Comparison of ENCODE assay signal across 31 mouse cellular contexts in the genomic region with DNA sequence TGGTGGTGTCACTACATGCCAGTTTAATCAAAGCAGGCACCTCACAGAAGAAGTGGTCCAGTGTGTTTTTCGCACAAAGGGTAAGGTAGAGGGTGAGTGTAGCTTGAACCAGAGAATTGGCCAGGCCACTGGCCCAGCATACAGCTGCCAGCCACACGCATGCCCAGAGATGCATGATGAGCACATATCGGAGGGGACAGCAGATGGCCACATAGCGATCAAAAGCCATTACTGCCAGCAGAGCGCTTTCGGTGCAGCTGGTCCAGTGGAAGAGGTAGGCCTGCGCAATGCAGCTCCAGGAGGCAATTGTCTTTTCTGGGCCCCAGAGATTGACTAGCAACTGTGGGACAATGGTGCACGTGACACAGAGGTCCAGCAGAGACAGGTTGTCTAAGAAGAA. TPM values are rescaled to one million over a fixed set of nuclear protein-coding genes. Genes with fewer than 3 reads are reported as not detected.
DNase-seq lines count a peak whose midpoint lies in the region; ATAC-seq and TF ChIP-seq lines count a peak whose summit lies in the region.
"Had no signal": no experiment of that assay in that cellular context is flagged by ENCODE, and none has a peak within 500 bp of the region (broad histone marks: within the 10 kb centered on the region; RNA-seq: fewer than 3 reads in every experiment).

No protein-coding gene starts in this region.

- TF ChIP-seq CTCF in hindbrain, postnatal 0 days (IDR thresholded peaks at IDR 0.05; ENCODE audit: low read depth) = no peak

- no peak overlapping the region for H3K27ac ChIP-seq in hindbrain, postnatal 0 days
- H3K27ac ChIP-seq in hindbrain, embryonic 10.5 days = no peak overlapping the region
- no peak overlapping the region for H3K27ac ChIP-seq in neural tube, embryonic 11.5 days (ENCODE audit: low read depth, low read length)
- H3K27ac ChIP-seq: forebrain, embryonic 10.5 days; forebrain, embryonic 13.5 days; heart, adult 2 months; heart, embryonic 10.5 days; heart, embryonic 13.5 days; hindbrain, embryonic 12.5 days; hindbrain, embryonic 15.5 days had no signal

- H3K27me3 ChIP-seq in hindbrain, postnatal 0 days (ENCODE audit: insufficient read depth, low read length) = no peaks in the 10 kb centered on the region
- H3K27me3 ChIP-seq in hindbrain, embryonic 10.5 days (ENCODE audit: insufficient read depth, poor library complexity, severe bottlenecking) = no peaks in the 10 kb centered on the region
- H3K27me3 ChIP-seq in neural tube, embryonic 11.5 days (ENCODE audit: control insufficient read depth, insufficient read depth, low read length) = no peaks in the 10 kb centered on the region
- H3K27me3 ChIP-seq: forebrain, embryonic 13.5 days; hindbrain, embryonic 12.5 days; hindbrain, embryonic 15.5 days had no signal

- no peaks in the 10 kb centered on the region for H3K9me3 ChIP-seq in hindbrain, postnatal 0 days (ENCODE audit: low read length)
- H3K9me3 ChIP-seq in hindbrain, embryonic 10.5 days = no peaks in the 10 kb centered on the region
- H3K9me3 ChIP-seq in neural tube, embryonic 11.5 days (ENCODE audit: control insufficient read depth, low read length) = no peaks in the 10 kb centered on the region
- H3K9me3 ChIP-seq: forebrain, embryonic 10.5 days; forebrain, embryonic 13.5 days; heart, embryonic 10.5 days; heart, embryonic 13.5 days; hindbrain, embryonic 12.5 days; hindbrain, embryonic 15.5 days had no signal

- peak; percentile 48 for DNase-seq in hindbrain, postnatal 0 days (ENCODE audit: low spot score)
- no peak for DNase-seq in hindbrain, embryonic 10.5 days (ENCODE audit: low spot score)
- DNase-seq in neural tube, embryonic 11.5 days (ENCODE audit: low spot score) = peak; percentile 26
- no peak for DNase-seq in neural tube, embryonic 10.5 days (ENCODE audit: extremely low spot score, low spot score)
- peak; percentile 4 for DNase-seq in retina, postnatal 7 days (ENCODE audit: low read depth, low spot score)
- no peak for DNase-seq in layer of hippocampus, adult 9-11 months
- DNase-seq: adrenal gland, adult 8-10 months; adrenal gland, postnatal 25 days; cerebellum, adult 11-12 months; cerebellum, adult 9-10 months; gastrocnemius, postnatal 10 days; gastrocnemius, postnatal 36 days; heart, adult 2 months; heart, postnatal 14 days; heart, postnatal 4 days had no signal

- no peak overlapping the region for H3K9ac ChIP-seq in hindbrain, postnatal 0 days (replicated peaks; ENCODE audit: low read length)
- H3K9ac ChIP-seq in neural tube, embryonic 11.5 days (ENCODE audit: low read length) = no peak overlapping the region
- H3K9ac ChIP-seq: forebrain, embryonic 13.5 days; heart, embryonic 13.5 days; hindbrain, embryonic 12.5 days; hindbrain, embryonic 15.5 days had no signal

- no peak overlapping the region for H3K4me3 ChIP-seq in hindbrain, postnatal 0 days (ENCODE audit: low read length)
- H3K4me3 ChIP-seq in hindbrain, embryonic 10.5 days = no peak overlapping the region
- no peak overlapping the region for H3K4me3 ChIP-seq in neural tube, embryonic 11.5 days (ENCODE audit: low read depth, low read length)
- H3K4me3 ChIP-seq: forebrain, embryonic 10.5 days; forebrain, embryonic 13.5 days; heart, adult 2 months; heart, embryonic 10.5 days; heart, embryonic 13.5 days; hindbrain, embryonic 12.5 days; hindbrain, embryonic 15.5 days had no signal

- H3K36me3 ChIP-seq in hindbrain, postnatal 0 days (ENCODE audit: insufficient read depth, low read length) = no peaks in the 10 kb centered on the region
- no peaks in the 10 kb centered on the region for H3K36me3 ChIP-seq in hindbrain, embryonic 10.5 days
- no peaks in the 10 kb centered on the region for H3K36me3 ChIP-seq in neural tube, embryonic 11.5 days (ENCODE audit: control insufficient read depth, insufficient read depth, low read length)
- H3K36me3 ChIP-seq: forebrain, embryonic 10.5 days; heart, embryonic 10.5 days; heart, embryonic 13.5 days; hindbrain, embryonic 12.5 days; hindbrain, embryonic 15.5 days had no signal

- H3K4me2 ChIP-seq in hindbrain, postnatal 0 days (ENCODE audit: low read depth, low read length) = no peak overlapping the region
- H3K4me2 ChIP-seq in neural tube, embryonic 11.5 days (ENCODE audit: low read depth) = no peak overlapping the region
- H3K4me2 ChIP-seq: forebrain, embryonic 13.5 days; heart, embryonic 13.5 days; hindbrain, embryonic 12.5 days; hindbrain, embryonic 15.5 days had no signal

- H3K4me1 ChIP-seq in hindbrain, postnatal 0 days (ENCODE audit: insufficient read depth, low read length) = no peaks in the 10 kb centered on the region
- H3K4me1 ChIP-seq in hindbrain, embryonic 10.5 days (replicated peaks) = no peaks in the 10 kb centered on the region
- H3K4me1 ChIP-seq in neural tube, embryonic 11.5 days (ENCODE audit: control insufficient read depth, insufficient read depth, low read length) = no peaks in the 10 kb centered on the region
- H3K4me1 ChIP-seq: forebrain, embryonic 10.5 days; forebrain, embryonic 13.5 days; heart, embryonic 10.5 days; heart, embryonic 13.5 days; hindbrain, embryonic 12.5 days; hindbrain, embryonic 15.5 days had no signal

- peak; percentile 62; the same call in 1 of the 2 replicates for ATAC-seq in hindbrain, postnatal 0 days
- ATAC-seq in neural tube, embryonic 11.5 days (ENCODE audit: insufficient read depth, low FRiP score, low TSS enrichment) = no peak
- ATAC-seq: activated CD4-positive, CD25-positive, alpha-beta regulatory T cell, adult 4 months; forebrain, embryonic 13.5 days; forebrain, embryonic 16.5 days had no signal

- WGBS in hindbrain, postnatal 0 days = 61% methylated on average over 8 of the region's 8 CpGs
- WGBS in hindbrain, embryonic 10.5 days = 82% methylated on average over 8 of the region's 8 CpGs
- 83% methylated on average over 8 of the region's 8 CpGs for WGBS in neural tube, embryonic 11.5 days

RNA-seq across cellular contexts. Expression of a gene that starts 3.6 kb away (rescaled TPM):
- total RNA-seq in hindbrain, postnatal 0 days (2014; rRNA removed) = not detected in 2 replicates
- polyA plus RNA-seq in hindbrain, postnatal 0 days (2015; fragmentation: Nextera tagmentation; extraction: Ambion mirVana) = not detected in 2 replicates
- not detected in 2 replicates for polyA plus RNA-seq in hindbrain, embryonic 10.5 days (2016; fragmentation: Nextera tagmentation; extraction: Ambion mirVana)
- not detected in 2 replicates for polyA plus RNA-seq in neural tube, embryonic 11.5 days (2014; fragmentation: Nextera tagmentation; extraction: Ambion mirVana)
- total RNA-seq: adrenal gland, adult 8-10 months; adrenal gland, postnatal 25 days; ES-E14; gastrocnemius, adult 18-20 months; gastrocnemius, postnatal 10 days; gastrocnemius, postnatal 36 days; granulocyte monocyte progenitor cell, adult 5-6 weeks; heart, adult 2 months; heart, postnatal 14 days; heart, postnatal 4 days had no signal
- polyA plus RNA-seq: activated CD4-positive, CD25-positive, alpha-beta regulatory T cell, adult 4 months; brain, embryonic 14.5 days; C2C12; embryonic facial prominence, embryonic 11.5 days; embryonic facial prominence, embryonic 14.5 days; forebrain, embryonic 10.5 days; forebrain, embryonic 13.5 days; forebrain, embryonic 16.5 days; heart, adult 2 months; heart, embryonic 10.5 days; heart, embryonic 13.5 days; heart, embryonic 16.5 days; hindbrain, embryonic 12.5 days; hindbrain, embryonic 15.5 days had no signal

RNA-seq across cellular contexts. Expression of a gene that starts 13.5 kb away (rescaled TPM):
- not detected in 2 replicates for total RNA-seq in hindbrain, postnatal 0 days (2014; rRNA removed)
- not detected in 2 replicates for polyA plus RNA-seq in hindbrain, postnatal 0 days (2015; fragmentation: Nextera tagmentation; extraction: Ambion mirVana)
- polyA plus RNA-seq in hindbrain, embryonic 10.5 days (2016; fragmentation: Nextera tagmentation; extraction: Ambion mirVana) = not detected in 2 replicates
- polyA plus RNA-seq in neural tube, embryonic 11.5 days (2014; fragmentation: Nextera tagmentation; extraction: Ambion mirVana) = not detected in 2 replicates
- total RNA-seq: adrenal gland, adult 8-10 months; adrenal gland, postnatal 25 days; ES-E14; gastrocnemius, adult 18-20 months; gastrocnemius, postnatal 10 days; gastrocnemius, postnatal 36 days; granulocyte monocyte progenitor cell, adult 5-6 weeks; heart, adult 2 months; heart, postnatal 14 days; heart, postnatal 4 days had no signal
- polyA plus RNA-seq: activated CD4-positive, CD25-positive, alpha-beta regulatory T cell, adult 4 months; brain, embryonic 14.5 days; C2C12; embryonic facial prominence, embryonic 11.5 days; forebrain, embryonic 10.5 days; forebrain, embryonic 13.5 days; forebrain, embryonic 16.5 days; heart, adult 2 months; heart, embryonic 10.5 days; heart, embryonic 13.5 days; heart, embryonic 16.5 days; hindbrain, embryonic 12.5 days; hindbrain, embryonic 15.5 days had no signal

RNA-seq across cellular contexts. Expression of a gene that starts 48.1 kb away (rescaled TPM):
- total RNA-seq in hindbrain, postnatal 0 days (2014; rRNA removed) = 0.29 and 0.31 TPM in 2 replicates
- 0.13 and 0.23 TPM in 2 replicates for polyA plus RNA-seq in hindbrain, postnatal 0 days (2015; fragmentation: Nextera tagmentation; extraction: Ambion mirVana)
- polyA plus RNA-seq in hindbrain, embryonic 10.5 days (2016; fragmentation: Nextera tagmentation; extraction: Ambion mirVana) = 0.17 TPM in 1 of 2 replicates, not detected in the other
- 0.11 and 0.14 TPM in 2 replicates for polyA plus RNA-seq in neural tube, embryonic 11.5 days (2014; fragmentation: Nextera tagmentation; extraction: Ambion mirVana)
- polyA plus RNA-seq: activated CD4-positive, CD25-positive, alpha-beta regulatory T cell, adult 4 months had no signal

Comparison
In these comparisons a context has a peak if more than half of its experiments do, and no peak if none do; other contexts are left out.
1. DNase-seq: peak in hindbrain, postnatal 0 days (single experiment), neural tube, embryonic 11.5 days (single experiment) and retina, postnatal 7 days (single experiment); none in hindbrain, embryonic 10.5 days (single experiment), neural tube, embryonic 10.5 days (single experiment) and layer of hippocampus, adult 9-11 months (single experiment).